Mouse (Mus musculus) CH12F3 (cell line): ENCODE measurements around the gene Trpt1.

Source experiments
- in situ Hi-C: fragments of 300-500 bp; cut with MboI; formaldehyde crosslinking; loops from 2 replicates; pipeline ENCODE4 v1.14.3; 2020; ENCODE audit warnings: low sequenced_read_pairs

Trpt1 gene

DNA sequence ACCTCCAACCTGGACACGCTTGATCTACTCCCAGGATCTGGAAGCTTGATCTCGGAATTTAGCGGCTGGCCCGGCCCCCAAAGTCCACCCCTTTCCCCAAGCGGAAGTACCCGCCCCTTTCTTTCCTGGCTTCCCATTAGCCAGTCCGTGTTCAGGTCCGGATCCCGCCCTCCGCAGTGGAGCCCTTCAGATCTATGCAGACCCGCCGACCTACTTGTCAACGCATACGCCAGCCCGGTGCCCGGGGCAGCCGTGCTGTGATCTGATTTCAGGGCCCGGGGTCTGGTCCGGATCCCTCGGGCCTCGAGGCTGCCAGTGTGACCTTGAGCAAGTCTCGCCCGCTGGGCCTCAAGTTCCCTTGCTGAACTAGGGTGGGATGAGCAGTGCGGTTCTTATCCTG lies at the start of gene Trpt1, which contains the start of gene Nudt22:
Gene Trpt1, plus strand, starts transcription at position 126 of the 400 bp plus-strand sequence.
Gene Nudt22, minus strand, starts transcription at position 112 of the 400 bp plus-strand sequence.
- in situ Hi-C loops, result no loop called here

DNA sequence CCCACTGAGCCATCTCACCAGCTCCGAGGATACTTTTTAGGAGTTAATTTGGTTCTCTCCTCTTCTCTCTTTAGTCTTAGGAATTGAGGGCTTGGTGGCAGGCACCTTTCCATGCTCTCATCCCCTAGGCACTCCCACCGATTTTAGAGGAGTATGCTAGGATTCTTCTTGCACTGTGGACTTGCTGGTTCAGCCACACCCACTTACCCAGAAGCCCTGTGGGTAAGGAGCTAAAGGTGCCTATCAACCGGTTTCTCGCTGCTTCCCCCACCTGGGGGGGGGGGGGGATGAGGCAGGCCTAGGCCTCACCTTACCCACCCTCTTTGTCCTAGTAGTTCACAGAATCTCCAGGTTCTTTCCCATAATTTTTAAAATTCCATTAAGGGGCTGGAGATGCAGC lies 48.2 kb upstream of the Trpt1 start:
- in situ Hi-C loops, result no loop called here

DNA sequence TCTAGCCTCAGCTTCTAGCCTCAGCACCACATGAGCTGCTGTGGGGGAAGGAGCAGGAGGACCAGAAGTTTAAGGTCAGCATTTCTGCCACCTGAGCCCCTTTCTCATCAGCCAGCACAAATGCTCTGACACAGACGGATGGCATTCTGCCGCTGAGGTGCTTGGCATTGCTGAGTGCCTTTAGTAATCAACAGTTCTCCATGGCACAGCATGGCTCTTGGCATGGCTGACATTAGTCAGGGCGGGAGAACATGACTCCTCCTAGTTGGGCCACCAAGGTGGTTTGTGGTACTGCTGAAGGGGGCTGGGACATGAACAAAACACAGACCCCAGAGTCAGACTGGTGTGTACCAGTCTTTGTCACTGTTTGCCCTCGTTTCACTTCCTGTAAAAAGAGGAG lies 47.7 kb upstream of the Trpt1 start:
- in situ Hi-C loops, result no loop called here

DNA sequence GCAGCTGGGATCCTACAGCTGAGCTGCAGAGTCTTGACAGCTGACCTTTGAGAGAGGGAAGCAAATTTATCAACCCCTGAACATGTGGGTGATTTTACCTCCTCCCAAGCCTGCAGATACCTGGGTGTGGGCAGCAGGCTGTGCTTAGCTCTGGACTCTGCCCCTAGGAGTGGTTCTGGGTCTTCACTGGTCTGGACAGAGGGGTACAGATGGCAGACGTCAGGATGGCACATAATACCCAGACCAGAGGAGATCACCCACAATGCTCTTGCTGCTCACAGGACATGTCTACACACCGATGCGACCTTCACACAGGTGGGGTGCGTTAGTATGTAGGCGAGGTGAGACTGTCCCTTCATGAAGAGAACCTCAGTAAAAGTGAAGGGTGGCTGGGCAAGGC lies 46.4 kb upstream of the Trpt1 start:
- in situ Hi-C loops, result no loop called here

DNA sequence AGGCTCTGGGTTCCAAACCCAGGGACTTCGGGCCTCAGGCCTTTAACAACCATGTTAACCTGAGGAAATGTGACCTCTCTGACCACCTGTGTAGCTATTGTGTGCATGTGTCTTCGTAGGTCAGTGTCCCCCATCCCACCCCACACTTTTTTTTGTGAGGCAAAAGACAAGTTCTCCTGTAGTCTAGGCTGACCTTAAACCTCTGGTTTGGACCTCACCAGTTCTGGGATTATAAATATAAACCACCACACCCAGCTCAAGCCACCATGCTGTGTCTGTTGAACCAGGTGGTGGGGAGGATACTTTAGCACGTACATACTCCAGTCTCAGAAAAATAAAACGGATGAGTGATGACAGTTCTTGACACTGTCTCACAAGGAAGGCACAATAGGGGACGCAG lies 46.0 kb upstream of the Trpt1 start:
- in situ Hi-C loops, result no loop called here

DNA sequence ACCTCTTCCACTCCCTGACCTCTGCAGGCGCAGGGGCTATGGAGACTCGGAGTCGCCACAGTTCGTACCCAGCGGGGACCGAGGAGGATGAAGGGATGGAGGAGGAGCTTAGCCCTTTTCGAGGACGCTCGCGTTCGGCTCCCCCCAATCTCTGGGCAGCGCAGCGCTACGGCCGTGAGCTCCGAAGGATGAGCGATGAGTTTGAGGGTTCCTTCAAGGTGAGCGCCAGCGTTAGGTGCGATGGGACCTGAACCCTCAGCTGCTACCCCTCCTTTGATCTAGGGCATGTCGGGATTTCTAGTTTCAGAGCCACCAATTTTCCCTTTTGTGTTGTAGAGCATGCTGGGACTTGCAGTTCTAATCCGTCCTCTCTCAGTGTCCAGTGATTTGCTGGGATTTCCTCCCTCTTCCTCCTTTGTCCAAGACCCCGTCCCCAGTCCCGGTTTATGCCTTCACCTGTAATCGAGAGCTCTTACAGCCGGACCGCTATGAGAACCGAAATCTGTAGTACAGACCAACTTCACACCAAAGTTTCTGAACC lies 45.2 kb upstream of the Trpt1 start:
- in situ Hi-C loops, result no loop called here

DNA sequence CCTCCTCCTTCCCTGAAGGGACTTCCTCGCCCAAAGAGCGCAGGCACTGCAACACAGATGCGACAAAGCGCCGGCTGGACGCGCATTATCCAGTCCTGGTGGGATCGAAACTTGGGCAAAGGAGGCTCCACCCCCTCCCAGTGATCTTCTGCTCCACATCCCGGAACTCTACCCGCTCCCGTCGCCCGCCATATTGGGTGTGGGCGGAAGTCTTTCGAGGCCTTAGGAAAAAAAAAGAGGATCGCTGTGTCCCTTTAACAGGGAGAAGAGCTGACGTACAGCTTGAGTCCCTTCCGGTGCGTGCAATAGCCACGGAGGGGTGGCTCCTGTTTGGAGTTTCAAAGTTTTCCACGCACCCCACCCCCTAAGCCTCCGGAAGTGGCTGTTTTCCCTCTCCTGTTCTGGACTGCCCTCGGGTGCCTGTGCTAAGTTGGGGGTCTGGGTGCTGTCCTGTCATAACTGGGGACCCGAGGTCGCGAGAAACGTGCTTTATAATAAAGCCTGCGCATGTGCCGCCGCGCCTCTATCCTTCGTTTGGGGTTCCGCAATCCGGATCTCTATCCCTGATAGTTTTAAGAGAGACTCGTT lies 44.5 kb upstream of the Trpt1 start:
- in situ Hi-C loops, result no loop called here

DNA sequence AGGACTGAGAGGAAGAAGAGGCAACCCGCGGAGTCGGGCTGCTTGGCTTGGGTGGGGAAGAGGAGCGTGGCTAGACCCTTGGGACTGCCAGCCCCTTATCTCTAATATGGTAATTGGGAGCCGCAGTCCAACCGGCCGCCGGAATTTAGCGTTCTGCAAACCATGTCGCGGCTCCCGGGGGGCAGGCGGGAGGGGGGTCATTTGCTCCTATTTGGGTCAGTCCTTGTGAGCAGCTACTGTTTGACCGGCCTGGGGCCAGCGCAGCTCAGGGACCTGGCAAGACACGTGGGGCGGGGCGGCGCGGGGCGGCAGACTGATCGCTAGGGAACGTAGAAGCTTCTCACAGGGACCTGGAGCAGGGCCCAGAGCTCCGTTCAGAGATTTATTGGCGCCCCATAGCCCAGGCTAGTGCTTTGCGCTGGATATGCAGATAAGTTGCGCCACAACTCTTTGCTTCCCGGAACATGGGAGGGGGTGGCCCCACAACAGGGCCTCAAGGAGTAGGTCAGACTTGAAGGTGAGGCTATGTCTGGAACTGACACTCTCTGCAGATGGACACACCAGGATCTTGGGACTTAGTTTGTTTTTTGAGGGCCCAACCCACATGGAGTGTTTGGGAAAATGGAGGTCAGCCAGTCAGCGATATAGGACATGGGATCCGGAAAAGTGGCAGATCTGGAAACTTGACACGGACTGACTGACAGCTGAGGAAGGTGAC lies 43.8 kb upstream of the Trpt1 start:
- in situ Hi-C loops, result no loop called here

DNA sequence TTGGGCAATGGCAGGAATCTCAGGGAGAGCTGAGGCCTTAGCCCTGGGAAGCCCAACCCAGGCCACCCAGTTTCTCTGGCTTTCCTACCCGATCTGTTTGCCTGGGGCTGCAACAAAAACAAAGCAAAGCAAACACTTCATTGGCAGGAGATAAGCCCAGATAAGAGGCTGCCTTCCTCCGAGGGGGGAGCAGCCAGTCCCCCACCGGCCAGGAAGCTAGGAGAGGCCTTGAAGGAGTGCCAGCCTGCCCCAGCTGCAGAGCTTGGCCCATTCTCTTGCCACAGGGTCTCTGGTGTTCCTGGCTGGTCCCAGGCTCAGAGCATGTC lies 43.3 kb upstream of the Trpt1 start:
- in situ Hi-C loops, result no loop called here

DNA sequence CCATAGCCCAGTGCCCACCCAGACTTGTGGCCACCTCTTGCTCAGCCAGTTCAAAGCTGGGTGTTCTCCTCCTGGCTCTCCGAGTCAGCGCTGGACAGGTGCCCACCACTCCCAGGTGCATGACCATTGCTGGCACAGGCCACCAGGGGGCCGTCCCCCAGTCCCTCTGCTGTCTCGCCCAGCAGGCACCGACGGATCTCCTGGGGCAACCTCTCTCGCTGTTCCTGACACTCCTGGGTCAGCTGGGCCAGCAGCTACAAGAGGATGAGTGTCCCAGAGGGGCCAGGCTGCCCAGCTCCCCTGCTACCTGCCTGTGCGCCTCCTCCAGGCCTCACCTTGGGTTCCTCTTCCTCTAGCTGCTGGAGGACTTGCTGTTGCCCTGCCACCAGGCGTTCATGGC lies 41.9 kb upstream of the Trpt1 start:
- in situ Hi-C loops, result no loop called here

DNA sequence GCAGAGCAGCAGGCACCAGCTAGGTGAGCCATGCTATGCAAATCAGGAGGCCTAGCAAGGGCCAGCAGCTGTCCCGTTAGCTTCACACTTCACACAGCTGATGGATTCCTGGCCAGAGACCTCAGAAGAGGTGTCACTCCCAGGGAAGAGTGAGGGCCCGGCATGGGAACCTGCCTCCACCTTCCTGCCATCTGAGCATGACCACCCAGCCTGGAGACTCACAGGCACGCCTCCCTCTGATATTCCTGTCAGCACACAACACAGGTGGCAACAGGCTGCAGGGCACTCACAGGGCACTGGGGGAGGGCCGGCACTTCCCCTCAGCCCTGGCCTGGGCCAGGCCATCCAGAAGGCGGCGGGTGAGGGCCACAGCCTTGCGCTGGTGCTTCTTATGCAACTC lies 40.5 kb upstream of the Trpt1 start:
- in situ Hi-C loops, result no loop called here

DNA sequence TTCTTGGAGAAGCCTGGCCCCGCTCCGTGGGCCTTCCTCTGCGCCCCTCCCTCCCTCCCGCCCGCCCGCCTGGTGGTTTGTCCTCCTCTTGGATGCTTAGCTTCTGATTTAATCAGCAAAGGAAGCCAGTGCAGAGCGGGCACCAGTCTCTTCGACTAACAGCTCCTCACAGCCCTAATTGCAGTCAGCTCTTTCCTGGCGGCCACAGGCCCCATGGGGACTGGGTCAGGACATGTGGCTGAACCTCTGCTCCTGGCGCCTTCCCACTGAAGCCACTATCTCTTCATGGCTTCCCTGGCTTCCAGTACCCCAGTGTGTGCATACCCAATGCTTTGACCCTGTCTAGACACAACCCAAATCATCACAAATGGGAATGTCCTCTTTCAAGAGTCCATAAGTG lies 39.5 kb upstream of the Trpt1 start:
- in situ Hi-C loops, result no loop called here

DNA sequence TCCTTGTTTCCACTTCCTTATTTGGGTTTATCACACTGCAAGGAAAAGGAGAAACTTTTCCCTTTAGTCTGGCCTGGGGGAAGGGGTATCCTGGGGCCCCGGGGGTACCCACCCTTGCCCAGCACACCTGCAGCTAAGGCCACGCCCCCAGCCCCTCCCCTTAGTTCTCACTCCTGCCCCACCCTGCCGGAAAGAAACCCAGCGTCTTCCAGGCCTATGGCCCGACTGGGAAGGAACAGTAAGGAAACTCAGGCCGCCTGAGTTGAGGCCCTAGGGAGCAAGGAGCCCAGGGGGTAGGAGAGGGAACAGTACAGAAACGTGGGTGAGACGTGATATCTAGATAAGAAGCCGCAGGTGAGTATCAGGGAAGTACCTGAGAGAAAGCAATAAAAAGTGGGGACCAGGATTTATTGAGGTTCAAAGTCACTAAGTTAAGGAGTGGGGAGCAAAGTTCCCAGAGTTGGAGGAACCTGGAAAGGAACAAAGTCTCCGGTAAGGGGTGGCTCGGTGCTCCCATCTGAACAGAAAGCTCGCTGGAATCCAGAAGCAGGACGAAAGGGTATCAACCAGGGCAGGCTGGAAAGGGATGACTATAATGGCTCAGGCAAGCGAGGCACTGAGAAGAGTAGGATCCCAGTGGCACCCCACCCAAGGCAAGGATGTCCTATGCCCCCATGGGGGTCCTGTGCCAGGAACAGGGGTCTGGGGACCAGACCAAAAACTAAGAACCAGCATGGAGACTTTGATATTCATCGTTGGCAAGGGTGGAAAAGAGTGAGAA lies 27.2 kb upstream of the Trpt1 start:
- in situ Hi-C loops, result no loop called here

DNA sequence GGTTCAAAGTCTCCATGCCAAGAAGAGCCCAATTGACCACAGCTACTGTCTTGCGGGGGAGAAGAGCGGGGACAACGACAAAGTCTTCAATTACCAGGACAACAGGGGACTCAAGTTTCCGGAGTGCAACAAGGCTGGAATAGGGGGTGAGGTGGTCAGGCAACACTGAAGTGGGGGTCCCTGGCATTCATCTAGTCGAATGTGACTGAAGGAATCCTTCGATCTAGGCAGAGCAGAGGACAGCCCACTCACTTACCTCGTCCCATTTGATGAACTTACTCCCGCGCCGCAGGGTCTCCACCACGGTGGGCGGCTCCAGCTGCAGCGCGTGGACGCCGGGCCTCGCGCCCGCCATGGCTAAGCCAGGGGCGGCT lies 26.7 kb upstream of the Trpt1 start:
- in situ Hi-C loops, result no loop called here

DNA sequence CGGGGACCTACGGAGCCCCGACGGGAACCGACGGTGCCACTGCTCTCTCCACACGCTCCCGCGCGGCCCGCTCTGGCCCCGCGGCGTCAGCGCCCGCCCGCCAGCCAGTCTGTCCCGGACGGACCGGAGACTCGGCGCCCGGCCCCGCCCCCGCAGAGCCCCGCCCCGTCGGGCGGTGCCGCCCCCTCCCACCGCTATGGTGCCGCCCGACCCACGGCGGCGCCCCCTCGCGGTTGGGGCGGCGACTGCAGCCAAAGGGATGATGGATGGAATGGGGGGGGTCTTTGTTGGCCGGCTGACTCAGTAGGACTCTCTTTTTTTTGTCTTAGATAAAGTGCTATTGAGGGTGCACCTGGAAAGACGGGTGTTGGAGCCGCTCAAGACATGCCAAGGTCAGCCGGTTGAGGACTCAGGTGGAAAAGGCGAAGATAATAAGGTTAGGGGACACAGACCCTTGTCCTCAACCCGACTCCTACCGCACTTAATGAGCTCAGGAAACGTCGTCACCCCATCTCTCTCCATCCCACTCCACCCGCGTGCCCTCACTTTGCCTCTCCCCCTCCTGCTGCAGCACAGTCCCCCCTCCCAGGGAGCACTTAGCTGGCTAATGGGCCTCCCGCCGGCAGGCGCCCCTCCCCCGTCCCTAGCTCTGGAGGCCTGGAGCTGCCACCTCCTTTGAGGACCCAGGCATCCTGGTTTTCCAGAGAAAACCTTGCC lies 26.1 kb upstream of the Trpt1 start:
- in situ Hi-C loops, result no loop called here

DNA sequence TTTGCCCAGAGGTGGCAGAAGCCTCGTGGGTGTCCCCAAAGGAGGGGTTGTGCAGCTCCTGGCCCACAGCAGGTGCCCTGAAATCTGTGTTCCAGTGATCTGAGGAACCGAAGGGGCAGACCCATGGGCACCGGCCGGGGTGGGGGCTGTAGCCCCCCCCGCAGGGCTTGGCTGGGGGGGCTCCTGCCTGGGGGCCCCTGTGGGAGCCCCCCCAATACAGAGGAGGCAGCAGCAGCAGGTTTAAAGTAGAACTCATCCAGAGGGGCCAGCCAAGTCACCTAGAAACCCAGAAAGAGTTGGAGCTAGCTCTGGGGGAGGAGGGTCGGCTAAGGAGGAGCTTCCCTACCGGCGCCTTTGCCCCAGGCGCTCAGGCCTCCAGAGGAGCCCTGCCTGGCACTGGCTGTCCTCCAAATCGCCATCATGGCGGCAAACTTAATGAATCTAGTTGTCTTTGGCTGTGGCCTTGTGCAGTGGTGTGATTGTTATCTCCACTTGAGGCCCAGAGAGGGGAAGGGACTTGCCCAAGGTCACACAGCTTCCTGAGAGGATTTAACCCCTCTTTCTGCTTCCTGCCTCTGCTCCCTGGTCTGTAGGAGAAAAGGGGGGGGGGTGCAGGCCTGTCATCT lies 25.4 kb upstream of the Trpt1 start:
- in situ Hi-C loops, result no loop called here

DNA sequence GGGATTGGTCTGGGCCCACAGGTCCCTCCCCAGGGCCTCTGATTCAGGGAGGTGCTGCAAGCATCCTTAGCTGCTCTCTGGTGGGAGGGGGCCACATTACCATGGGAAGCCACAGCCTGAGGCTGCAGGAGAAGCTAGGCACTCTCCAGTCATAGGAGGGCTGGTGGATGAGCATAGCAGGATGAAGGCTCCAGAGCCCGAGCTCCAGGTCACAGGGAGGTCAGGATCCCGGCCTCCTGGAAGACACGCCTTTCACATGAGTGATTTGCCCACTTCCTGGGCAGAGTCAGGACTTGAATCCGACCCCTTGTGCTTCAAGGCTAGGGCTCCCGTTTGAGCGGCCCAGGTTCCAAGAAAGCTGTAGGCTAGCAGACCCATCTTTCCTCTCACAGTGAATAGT lies 24.3 kb upstream of the Trpt1 start:
- in situ Hi-C loops, result no loop called here

DNA sequence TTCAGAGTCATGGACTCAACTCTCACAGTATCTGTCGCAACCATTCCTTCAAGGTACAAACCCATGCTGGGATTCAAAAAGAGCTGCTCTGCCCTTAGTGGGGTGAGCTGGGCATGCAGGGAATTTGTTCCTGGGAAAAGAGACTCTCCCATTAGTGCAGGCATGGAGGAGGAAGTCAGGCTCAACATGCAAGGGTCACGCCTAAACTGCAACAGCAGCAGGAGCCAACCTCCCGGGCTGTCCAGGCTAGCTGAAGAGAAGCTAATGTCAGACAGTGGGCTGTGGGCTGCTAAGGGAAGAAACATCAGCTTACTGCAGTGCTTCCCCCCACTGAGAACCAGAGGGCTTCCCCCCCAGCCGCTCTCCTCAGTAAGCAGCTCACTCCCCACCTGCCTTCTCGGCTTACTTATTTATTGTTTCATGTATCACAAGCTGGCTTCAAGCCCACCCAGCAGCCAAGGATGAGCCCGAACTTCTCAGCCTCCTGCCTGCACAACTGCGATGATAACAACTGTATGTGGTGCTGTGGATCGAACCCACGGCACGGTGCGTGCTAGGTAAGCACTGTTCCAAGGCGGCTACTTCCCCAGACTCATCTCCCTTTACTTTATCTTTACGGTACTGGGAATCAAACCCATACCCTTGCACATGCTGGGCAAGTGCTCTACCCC lies 23.5 kb upstream of the Trpt1 start:
- in situ Hi-C loops, result no loop called here

DNA sequence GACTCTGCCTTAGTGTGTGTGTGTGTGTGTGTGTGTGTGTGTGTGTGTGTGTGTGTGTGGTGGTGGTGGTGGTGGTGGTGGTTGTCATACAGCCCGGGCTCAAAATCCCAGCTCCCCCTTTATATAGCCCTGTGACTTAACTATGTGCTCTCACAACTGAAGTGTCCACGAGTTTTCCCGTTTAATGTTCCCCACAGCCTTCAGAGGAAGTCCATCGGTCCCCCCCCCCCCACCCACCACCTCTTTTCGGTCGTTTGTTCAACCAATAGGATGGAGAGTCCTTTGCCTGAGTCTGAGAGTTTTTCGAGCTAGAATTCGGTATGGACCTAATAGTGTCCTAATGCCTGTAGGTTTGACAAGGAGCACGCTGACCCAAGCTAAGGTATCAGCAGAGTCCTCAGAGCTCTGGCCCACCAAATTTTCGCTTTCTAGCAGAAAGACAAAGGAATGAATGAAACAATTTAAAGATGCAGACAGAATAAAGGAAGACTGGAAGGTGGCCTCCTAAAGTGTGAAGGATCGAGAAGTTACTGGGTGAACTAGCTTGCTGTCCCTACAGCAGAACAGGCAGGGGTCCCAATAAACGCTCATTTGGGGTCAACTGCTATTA lies 22.2 kb upstream of the Trpt1 start:
- in situ Hi-C loops, result no loop called here
